Mouse (Mus musculus): Measurements from ENCODE around the gene Zfp704.

Gene Zfp704

GRCm38 (mm10) chr3:9518936-9519335 lies 90.9 kb downstream of the Zfp704 start:
- DNase-seq (ENCODE audit: low spot score in 2 of 2): no peak

- DNase-seq (ENCODE audit: low spot score in 2 of 2): no peak
Observed at GRCm38 (mm10) chr3:9516119-9516855, 93.6 kb downstream of the Zfp704 start.

- DNase-seq (ENCODE audit: low spot score in 2 of 2): no peak
Observed at GRCm38 (mm10) chr3:9515527-9515926, 94.4 kb downstream of the Zfp704 start.

GRCm38 (mm10) chr3:9513703-9514110 lies 96.2 kb downstream of the Zfp704 start:
- DNase-seq (ENCODE audit: low spot score in 2 of 2): no peak

- no peak for DNase-seq (ENCODE audit: low spot score in 2 of 2)
Observed at GRCm38 (mm10) chr3:9512199-9512598, 97.7 kb downstream of the Zfp704 start.

- DNase-seq (ENCODE audit: low spot score in 2 of 2): no peak
Observed at GRCm38 (mm10) chr3:9505692-9506211, 104.1 kb downstream of the Zfp704 start.

GRCm38 (mm10) chr3:9504371-9504770 lies 105.5 kb downstream of the Zfp704 start:
- DNase-seq (ENCODE audit: low spot score in 2 of 2): no peak

- DNase-seq (ENCODE audit: low spot score in 2 of 2): peak; percentile 95 to 97
Observed at GRCm38 (mm10) chr3:9500725-9501124, 109.2 kb downstream of the Zfp704 start.

- DNase-seq (ENCODE audit: low spot score in 2 of 2): peak in 1 of 2 experiments; percentile 63
Observed at GRCm38 (mm10) chr3:9499994-9500553, 109.8 kb downstream of the Zfp704 start.

- no peak for DNase-seq (ENCODE audit: low spot score in 2 of 2)
Observed at GRCm38 (mm10) chr3:9499489-9499888, 110.4 kb downstream of the Zfp704 start.

GRCm38 (mm10) chr3:9497260-9497659 lies 112.6 kb downstream of the Zfp704 start:
- no peak for DNase-seq (ENCODE audit: low spot score in 2 of 2)

GRCm38 (mm10) chr3:9491766-9492283 lies 118.1 kb downstream of the Zfp704 start:
- no peak for DNase-seq (ENCODE audit: low spot score in 2 of 2)

GRCm38 (mm10) chr3:9487644-9488043 lies 122.2 kb downstream of the Zfp704 start:
- no peak for DNase-seq (ENCODE audit: low spot score in 2 of 2)

- DNase-seq (ENCODE audit: low spot score in 2 of 2): no peak
Observed at GRCm38 (mm10) chr3:9485506-9485905, 124.4 kb downstream of the Zfp704 start.

- DNase-seq (ENCODE audit: low spot score in 2 of 2): no peak
Observed at GRCm38 (mm10) chr3:9481956-9482355, 127.9 kb downstream of the Zfp704 start.

GRCm38 (mm10) chr3:9481358-9481757 lies 128.5 kb downstream of the Zfp704 start:
- peak in 1 of 2 experiments; percentile 56 for DNase-seq (ENCODE audit: low spot score in 2 of 2)

GRCm38 (mm10) chr3:9480936-9481335 lies 128.9 kb downstream of the Zfp704 start:
- DNase-seq (ENCODE audit: low spot score in 2 of 2): no peak

GRCm38 (mm10) chr3:9477386-9477785 lies 132.5 kb downstream of the Zfp704 start:
- no peak for DNase-seq (ENCODE audit: low spot score in 2 of 2)

GRCm38 (mm10) chr3:9476336-9476735 lies 133.5 kb downstream of the Zfp704 start:
- no peak for DNase-seq (ENCODE audit: low spot score in 2 of 2)

- DNase-seq (ENCODE audit: low spot score in 2 of 2): peak in 1 of 2 experiments; percentile 12
Observed at GRCm38 (mm10) chr3:9475501-9475900, 134.4 kb downstream of the Zfp704 start.

GRCm38 (mm10) chr3:9474331-9474730 lies 135.6 kb downstream of the Zfp704 start:
- DNase-seq (ENCODE audit: low spot score in 2 of 2): peak in 1 of 2 experiments; percentile 5

- peak; percentile 67 to 79 for DNase-seq (ENCODE audit: low spot score in 2 of 2)
Observed at GRCm38 (mm10) chr3:9466287-9466686, 143.6 kb downstream of the Zfp704 start.

GRCm38 (mm10) chr3:9465731-9466130 lies 144.2 kb downstream of the Zfp704 start:
- DNase-seq (ENCODE audit: low spot score in 2 of 2): no peak

Data from right cerebral cortex, postnatal 10 days (tissue).